Mouse (Mus musculus) macrophage (primary cell): ENCODE results near the gene Taf1b. TPM values are rescaled to one million over a fixed set of nuclear protein-coding genes. Genes with fewer than 3 reads are reported as not detected.

Experiments used
- H3K27ac ChIP-seq: fragments of 350-480 bp; formaldehyde crosslinking; 2 replicates; pipeline ENCODE4 v1.9.0; 2021
- H3K36me3 ChIP-seq: fragments of 350-480 bp; formaldehyde crosslinking; 2 replicates; pipeline ENCODE4 v1.9.0; 2021; ENCODE audit errors: inconsistent target
- H3K4me3 ChIP-seq: fragments of 350-480 bp; formaldehyde crosslinking; 2 replicates; pipeline ENCODE4 v1.9.0; 2021; ENCODE audit errors: inconsistent target
- H3K79me2 ChIP-seq: fragments of 350-480 bp; formaldehyde crosslinking; 2 replicates; pipeline ENCODE4 v1.9.0; 2021; ENCODE audit errors: inconsistent target
- WGBS: methylation state at CpG from one replicate; pipeline ENCODE4 v1.1.7; 2026; ENCODE audit warnings: inconsistent platforms; ENCODE audit not compliant: missing documents; 5-methylcytosine and 5-hydroxymethylcytosine counted together
- polyA plus RNA-seq: library from polyadenylated mRNA; stranded (reverse); fragments of 250-400 nt; gene quantifications from 3 replicates; pipeline ENCODE4 v1.2.4, GENCODE M21; 2018; ENCODE audit warnings: inconsistent platforms

Gene Taf1b
- polyA plus RNA-seq, 1 experiment from 2014 or later, result 10.3 TPM

GRCm38 (mm10) chr12:24572421-24573274, 74.5 kb downstream of the Taf1b start:
- H3K79me2 ChIP-seq, result no peaks in the 10 kb centered on the region
- WGBS, result 8% methylated on average over 48 of the region's 48 CpGs
- no peak overlapping the region for H3K27ac ChIP-seq
- no peaks in the 10 kb centered on the region for H3K36me3 ChIP-seq
- H3K4me3 ChIP-seq, result peak overlapping the region; percentile 4; the same call in 1 of the 2 replicates

GRCm38 (mm10) chr12:24573275-24573580, 75.1 kb downstream of the Taf1b start:
- no peaks in the 10 kb centered on the region for H3K36me3 ChIP-seq
- no peaks in the 10 kb centered on the region for H3K79me2 ChIP-seq
- 88% methylated on average over 3 of the region's 3 CpGs for WGBS
- H3K27ac ChIP-seq, result no peak overlapping the region
- no peak overlapping the region for H3K4me3 ChIP-seq

GRCm38 (mm10) chr12:24574870-24575269, 76.7 kb downstream of the Taf1b start:
- Histone ChIP-seq H3K36me3 (no peaks in the 10 kb centered on the region), H3K4me3 (no peak overlapping the region), H3K79me2 (no peaks in the 10 kb centered on the region), H3K27ac (no peak overlapping the region)
- 47% methylated on average over 6 of the region's 7 CpGs for WGBS

- no peaks in the 10 kb centered on the region for H3K79me2 ChIP-seq
- H3K4me3 ChIP-seq, result no peak overlapping the region
- no peaks in the 10 kb centered on the region for H3K36me3 ChIP-seq
- 95% methylated on average over 1 of the region's 1 CpGs for WGBS
- H3K27ac ChIP-seq, result no peak overlapping the region
These were observed 82.3 kb downstream of the Taf1b start for GRCm38 (mm10) chr12:24580452-24580851.

- Histone ChIP-seq H3K27ac (no peak overlapping the region), H3K79me2 (no peaks in the 10 kb centered on the region), H3K36me3 (no peaks in the 10 kb centered on the region), H3K4me3 (no peak overlapping the region)
- WGBS, result 96% methylated on average over 14 of the region's 14 CpGs
These were observed 83.0 kb downstream of the Taf1b start for GRCm38 (mm10) chr12:24580996-24581683.

- H3K36me3 ChIP-seq, result no peaks in the 10 kb centered on the region
- no peak overlapping the region for H3K27ac ChIP-seq
- H3K4me3 ChIP-seq, result no peak overlapping the region
- H3K79me2 ChIP-seq, result no peaks in the 10 kb centered on the region
- WGBS, result 96% methylated on average over 3 of the region's 3 CpGs
These were observed 85.5 kb downstream of the Taf1b start for GRCm38 (mm10) chr12:24583653-24584052.

GRCm38 (mm10) chr12:24584835-24585234, 86.7 kb downstream of the Taf1b start:
- H3K79me2 ChIP-seq, result no peaks in the 10 kb centered on the region
- no peaks in the 10 kb centered on the region for H3K36me3 ChIP-seq
- no peak overlapping the region for H3K27ac ChIP-seq
- 79% methylated on average over 8 of the region's 8 CpGs for WGBS
- no peak overlapping the region for H3K4me3 ChIP-seq

GRCm38 (mm10) chr12:24586193-24586592, 88.0 kb downstream of the Taf1b start:
- H3K27ac ChIP-seq, result no peak overlapping the region
- H3K79me2 ChIP-seq, result no peaks in the 10 kb centered on the region
- no peak overlapping the region for H3K4me3 ChIP-seq
- no peaks in the 10 kb centered on the region for H3K36me3 ChIP-seq
- 84% methylated on average over 7 of the region's 7 CpGs for WGBS

GRCm38 (mm10) chr12:24590371-24590770, 92.2 kb downstream of the Taf1b start:
- Histone ChIP-seq H3K27ac (no peak overlapping the region), H3K4me3 (no peak overlapping the region), H3K79me2 (no peaks in the 10 kb centered on the region), H3K36me3 (no peaks in the 10 kb centered on the region)
- 88% methylated on average over 5 of the region's 7 CpGs for WGBS

GRCm38 (mm10) chr12:24592055-24592454, 93.9 kb downstream of the Taf1b start:
- Histone ChIP-seq H3K36me3 (no peaks in the 10 kb centered on the region), H3K27ac (no peak overlapping the region), H3K4me3 (no peak overlapping the region), H3K79me2 (no peaks in the 10 kb centered on the region)
- 93% methylated on average over 9 of the region's 9 CpGs for WGBS

GRCm38 (mm10) chr12:24592956-24593672, 95.0 kb downstream of the Taf1b start:
- no peaks in the 10 kb centered on the region for H3K36me3 ChIP-seq
- H3K79me2 ChIP-seq, result no peaks in the 10 kb centered on the region
- 2% methylated on average over 22 of the region's 22 CpGs for WGBS
- no peak overlapping the region for H3K27ac ChIP-seq
- peak overlapping the region; percentile 22 for H3K4me3 ChIP-seq

- Histone ChIP-seq H3K36me3 (no peaks in the 10 kb centered on the region), H3K79me2 (no peaks in the 10 kb centered on the region), H3K4me3 (no peak overlapping the region), H3K27ac (no peak overlapping the region)
- WGBS, result 71% methylated on average over 6 of the region's 6 CpGs
These were observed 99.2 kb downstream of the Taf1b start for GRCm38 (mm10) chr12:24597376-24597775.

GRCm38 (mm10) chr12:24599366-24599895, 101.3 kb downstream of the Taf1b start:
- Histone ChIP-seq H3K27ac (no peak overlapping the region), H3K79me2 (no peaks in the 10 kb centered on the region), H3K36me3 (no peaks in the 10 kb centered on the region), H3K4me3 (no peak overlapping the region)
- WGBS, result 93% methylated on average over 7 of the region's 8 CpGs

- Histone ChIP-seq H3K27ac (no peak overlapping the region), H3K36me3 (no peaks in the 10 kb centered on the region), H3K4me3 (no peak overlapping the region), H3K79me2 (no peaks in the 10 kb centered on the region)
- 83% methylated on average over 7 of the region's 7 CpGs for WGBS
These were observed 101.9 kb downstream of the Taf1b start for GRCm38 (mm10) chr12:24600074-24600473.

- H3K36me3 ChIP-seq, result no peaks in the 10 kb centered on the region
- no peak overlapping the region for H3K27ac ChIP-seq
- no peaks in the 10 kb centered on the region for H3K79me2 ChIP-seq
- H3K4me3 ChIP-seq, result no peak overlapping the region
- 8% methylated on average over 9 of the region's 9 CpGs for WGBS
These were observed 102.6 kb downstream of the Taf1b start for GRCm38 (mm10) chr12:24600806-24601205.
